Mouse (Mus musculus) ES-Bruce4 (cell line): ENCODE results near the gene Wdr34.

Experiments used
- CTCF ChIP-seq: IDR thresholded peaks from one replicate; pipeline ENCODE4 v1.8.1; 2011; ENCODE audit warnings: low read depth, low read length
- EP300 ChIP-seq: IDR thresholded peaks from 2 replicates; pipeline ENCODE4 v1.6.1; 2011; ENCODE audit warnings: low read depth, low read length; ENCODE audit not compliant: insufficient read depth
- POLR2A ChIP-seq: IDR thresholded peaks from one replicate; pipeline ENCODE4 v1.8.1; 2011; ENCODE audit warnings: low read length; ENCODE audit not compliant: insufficient read depth

DNA sequence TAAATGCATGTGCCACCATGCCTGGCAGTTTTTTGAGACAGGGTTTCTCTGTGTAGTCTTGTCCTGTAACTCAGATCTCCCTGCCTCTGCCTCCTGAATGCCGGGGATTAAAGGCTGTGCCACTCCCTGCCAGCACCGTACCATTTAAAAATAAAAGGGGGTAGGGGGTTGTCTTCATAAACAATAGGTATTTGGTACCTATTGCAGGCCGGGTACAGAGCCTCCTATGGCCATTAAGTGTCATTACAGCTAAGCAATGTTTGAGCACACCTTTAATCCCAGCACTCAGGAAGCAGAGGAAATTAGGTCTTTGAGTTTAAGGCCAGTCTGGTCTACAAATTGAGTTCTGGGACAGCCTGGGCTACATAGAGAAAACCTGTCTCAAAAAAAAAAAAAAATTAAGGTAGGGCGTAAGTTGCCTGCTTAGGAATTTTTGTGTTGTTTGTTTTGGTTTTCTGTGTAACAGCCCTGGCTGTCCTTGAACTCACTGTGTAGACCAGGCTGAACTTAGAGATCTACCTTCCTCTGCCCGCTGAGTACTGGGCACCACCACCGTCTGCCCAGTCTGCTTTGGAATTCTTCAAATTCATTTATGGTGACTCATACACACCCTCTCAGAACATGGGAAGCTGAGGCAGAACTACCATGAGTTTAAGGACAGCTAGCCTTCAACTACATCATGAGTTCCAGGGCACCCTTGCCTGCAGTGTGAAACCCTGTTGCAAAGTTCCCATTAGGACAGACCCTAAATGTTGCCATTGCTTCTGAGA is 3.5 kb upstream of the Wdr34 start:
- TF ChIP-seq EP300 (no peak), CTCF (no peak), POLR2A (no peak)
